Mouse (Mus musculus) kidney, postnatal 36 days (tissue): ENCODE data around the gene Sacs.

Source experiments
- DNase-seq, 2 experiments: peaks; one replicate each; pipeline ENCODE4 v3.0.0; 2021 to 2022; ENCODE audit warnings: mixed read lengths in 2 of 2

Sacs gene

GRCm38 (mm10) chr14:61161367-61162334 is 23.4 kb downstream of the Sacs start:
- peak in 1 of 2 experiments; percentile 3 for DNase-seq

GRCm38 (mm10) chr14:61164461-61164860 is 26.2 kb downstream of the Sacs start:
- no peak for DNase-seq

DNA sequence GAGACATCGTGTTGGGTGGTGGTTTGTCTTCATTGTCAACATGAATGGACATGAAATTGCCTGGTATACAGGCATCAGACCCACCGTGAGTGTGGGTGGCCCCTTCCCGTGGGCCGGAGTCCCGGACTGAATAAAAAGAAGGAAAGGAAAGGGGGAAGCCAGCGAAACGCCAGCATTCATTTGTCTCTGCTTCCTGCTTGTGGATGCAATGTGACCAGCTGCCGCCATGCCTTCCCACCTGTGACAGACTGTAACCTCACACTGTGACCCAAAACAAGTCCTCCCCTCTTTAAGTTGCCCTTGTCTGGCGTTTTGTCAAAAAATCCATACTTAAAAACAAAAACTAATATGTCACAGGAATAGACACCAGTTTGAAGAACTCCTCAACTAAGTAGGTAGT is 27.7 kb downstream of the Sacs start:
- no peak for DNase-seq

- DNase-seq = no peak
Measured at GRCm38 (mm10) chr14:61171261-61171970, 33.2 kb downstream of the Sacs start.

GRCm38 (mm10) chr14:61172548-61173158 is 34.4 kb downstream of the Sacs start:
- peak; percentile 98 to 99 for DNase-seq

- peak; percentile 52 to 63 for DNase-seq
Measured at GRCm38 (mm10) chr14:61173229-61173628, 35.0 kb downstream of the Sacs start.

DNA sequence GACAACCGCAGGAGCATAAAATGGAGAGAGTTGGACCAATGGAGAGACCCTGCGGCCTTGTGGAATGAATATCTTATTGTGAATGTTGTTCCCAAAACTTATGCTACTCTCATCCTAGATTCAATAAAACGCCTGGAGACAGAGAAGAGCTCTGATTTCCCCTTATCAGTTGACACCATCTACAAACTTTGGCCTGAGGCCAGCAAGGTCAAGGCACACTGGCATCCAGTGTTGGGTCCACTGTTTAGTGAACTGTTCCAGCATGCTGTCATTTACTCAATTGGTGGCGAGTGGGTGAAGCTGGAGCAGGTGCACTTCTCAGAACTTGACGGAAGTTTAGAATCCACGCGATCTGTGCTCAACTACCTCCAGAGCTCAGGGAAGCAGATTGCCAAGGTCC is 53.6 kb downstream of the Sacs start:
- no peak for DNase-seq

GRCm38 (mm10) chr14:61192326-61192725 is 54.1 kb downstream of the Sacs start:
- no peak for DNase-seq

DNA sequence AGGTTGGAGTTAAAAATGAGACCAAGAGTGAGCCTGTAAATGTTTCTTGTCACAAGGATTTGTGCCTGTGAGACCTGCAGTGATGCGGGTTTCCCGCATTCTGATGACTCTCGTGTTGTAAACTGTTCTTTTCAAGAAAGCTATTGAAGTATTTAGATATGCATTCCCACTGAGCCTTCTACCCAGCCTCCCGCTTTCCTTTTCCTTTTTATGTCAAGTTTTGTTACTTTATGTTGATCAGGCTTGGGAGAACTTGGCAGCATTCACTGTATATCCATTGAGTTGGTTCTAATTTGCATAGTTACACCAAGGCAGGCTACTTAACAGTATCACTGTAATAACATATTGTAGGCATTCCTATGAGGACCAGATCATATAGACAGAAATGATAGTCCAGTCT is 56.2 kb downstream of the Sacs start:
- no peak for DNase-seq

- DNase-seq = no peak
Measured at GRCm38 (mm10) chr14:61210111-61210510, 71.9 kb downstream of the Sacs start.

DNA sequence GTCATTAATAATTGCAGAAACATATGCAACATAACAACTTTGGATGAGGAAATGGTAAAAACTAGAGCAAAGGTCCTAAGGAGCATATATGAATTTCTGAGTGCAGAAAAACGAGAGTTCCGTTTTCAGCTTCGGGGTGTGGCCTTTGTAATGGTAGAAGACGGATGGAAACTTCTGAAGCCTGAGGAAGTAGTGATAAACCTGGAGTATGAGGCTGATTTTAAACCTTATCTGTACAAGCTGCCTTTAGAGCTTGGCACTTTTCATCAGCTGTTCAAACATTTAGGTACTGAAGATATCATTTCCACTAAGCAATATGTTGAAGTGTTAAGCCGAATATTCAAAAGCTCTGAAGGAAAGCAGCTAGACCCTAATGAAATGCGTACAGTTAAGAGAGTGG is 73.5 kb downstream of the Sacs start:
- DNase-seq = no peak

- DNase-seq = no peak
Measured at GRCm38 (mm10) chr14:61221166-61221565, 82.9 kb downstream of the Sacs start.

GRCm38 (mm10) chr14:61222506-61222905 is 84.2 kb downstream of the Sacs start:
- no peak for DNase-seq

DNA sequence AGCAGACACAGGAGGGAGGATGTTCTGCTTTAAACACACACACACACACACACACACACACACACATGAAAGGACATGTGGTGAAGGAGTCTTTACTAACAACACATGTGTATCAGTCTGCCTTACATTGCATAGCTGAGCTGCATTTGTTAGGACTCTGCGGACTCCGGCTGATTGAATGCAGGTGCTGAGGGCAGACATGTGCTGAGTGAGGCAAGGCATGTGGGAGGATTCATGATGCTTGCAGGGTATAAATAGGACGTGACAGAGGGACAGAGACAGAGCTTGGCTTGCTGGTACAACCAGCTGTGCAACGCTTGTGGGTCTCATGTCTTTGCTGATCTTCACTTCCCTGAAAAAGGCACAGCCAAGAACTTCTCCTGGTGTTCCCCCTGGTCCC is 85.5 kb downstream of the Sacs start:
- no peak for DNase-seq

- DNase-seq = no peak
Measured at GRCm38 (mm10) chr14:61224387-61225077, 86.3 kb downstream of the Sacs start.

DNA sequence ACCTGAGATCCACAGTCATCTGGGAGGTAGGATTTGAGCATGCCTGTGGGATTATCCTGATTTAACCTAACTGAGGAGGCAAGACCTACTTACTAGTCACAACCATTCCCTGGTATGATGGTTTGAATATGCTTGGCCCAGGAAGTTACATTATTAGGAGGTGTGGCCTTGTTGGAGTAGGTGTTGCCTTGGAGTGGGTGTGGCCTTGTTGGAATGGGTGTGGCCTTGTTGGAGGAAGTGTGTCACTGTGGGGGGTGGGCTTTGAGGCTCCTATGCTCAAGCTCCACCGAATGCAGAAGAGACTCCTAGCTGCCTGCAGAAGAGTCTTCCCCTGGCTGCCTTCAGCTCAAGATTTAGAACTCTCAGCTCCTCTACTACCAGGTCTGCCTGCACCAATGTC is 87.9 kb downstream of the Sacs start:
- no peak for DNase-seq

GRCm38 (mm10) chr14:61229763-61230162 is 91.5 kb downstream of the Sacs start:
- DNase-seq = no peak

DNA sequence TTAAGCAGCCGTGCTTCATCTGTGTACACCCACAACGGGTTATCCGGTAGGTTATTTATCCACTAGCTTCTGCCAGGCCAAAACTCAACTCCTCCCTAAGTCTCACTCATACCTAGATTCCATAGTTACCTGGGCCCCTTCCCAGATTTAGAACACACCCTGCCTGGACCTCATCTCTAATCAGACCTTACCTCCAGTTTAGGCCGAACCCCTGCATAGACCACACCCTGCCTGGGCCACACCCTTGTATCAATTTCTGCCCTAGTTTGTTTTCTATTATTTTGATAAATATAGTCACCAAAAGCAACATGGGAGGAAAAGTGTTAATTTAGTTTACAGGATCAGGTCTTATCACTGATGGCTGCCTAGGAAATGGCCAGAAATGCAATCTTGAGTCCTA is 91.9 kb downstream of the Sacs start:
- no peak for DNase-seq

- DNase-seq = no peak
Measured at GRCm38 (mm10) chr14:61232016-61232568, 93.8 kb downstream of the Sacs start.

DNA sequence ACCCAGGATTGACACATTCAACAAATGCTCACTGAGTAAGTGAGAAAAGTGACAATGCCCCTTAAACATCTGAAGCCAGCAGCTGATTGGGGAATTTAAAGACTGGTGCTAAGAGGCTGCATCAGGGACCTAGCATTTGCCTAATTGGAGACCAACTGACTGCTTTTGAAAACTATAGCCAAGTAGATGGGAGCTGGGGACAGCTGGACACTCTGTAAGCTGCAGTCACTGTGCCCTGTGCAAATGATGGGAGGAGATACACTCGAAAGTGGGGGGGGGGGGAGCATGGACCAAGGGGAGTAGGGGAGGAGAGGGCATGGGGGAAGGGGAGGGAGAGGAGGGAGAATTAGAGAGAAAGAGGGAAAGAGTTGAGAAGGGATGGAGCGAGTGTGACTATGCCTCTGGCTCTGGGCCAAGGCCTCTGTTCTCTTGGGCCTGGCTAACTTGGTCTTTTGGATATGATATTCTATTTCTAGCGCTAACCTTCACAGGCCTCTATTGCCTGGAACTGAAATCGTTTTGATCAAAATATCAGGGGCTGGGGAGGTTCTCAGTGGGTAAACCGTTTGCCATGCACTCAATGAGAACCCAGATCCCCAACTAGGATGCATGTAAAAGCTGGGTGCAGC is 97.7 kb downstream of the Sacs start:
- no peak for DNase-seq

DNA sequence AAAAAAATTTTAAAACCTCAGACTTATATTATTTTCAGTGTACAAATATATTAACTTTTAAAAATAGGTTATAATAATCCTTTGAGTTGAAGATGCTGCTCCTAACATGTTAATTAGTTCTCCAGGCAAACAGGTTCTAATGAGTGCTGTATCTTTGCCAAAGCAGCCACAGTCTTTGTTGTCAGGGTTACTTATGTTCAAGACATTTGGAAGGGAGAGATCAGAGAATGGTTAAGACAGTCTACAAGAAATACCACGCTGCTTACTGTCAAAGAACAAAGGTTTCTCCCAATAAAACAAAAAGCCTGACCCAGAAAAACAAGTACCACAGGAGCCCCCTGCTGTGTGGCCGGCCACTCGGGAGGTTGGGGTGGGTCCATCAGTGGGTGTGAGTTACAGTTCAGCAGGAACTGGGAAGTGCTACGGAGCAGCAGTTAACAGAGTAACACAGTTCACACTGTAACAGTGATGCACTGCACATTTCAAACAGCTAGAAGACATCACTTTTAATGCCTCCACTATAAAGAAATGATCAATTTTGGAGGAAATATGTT is 98.9 kb downstream of the Sacs start:
- no peak for DNase-seq

DNA sequence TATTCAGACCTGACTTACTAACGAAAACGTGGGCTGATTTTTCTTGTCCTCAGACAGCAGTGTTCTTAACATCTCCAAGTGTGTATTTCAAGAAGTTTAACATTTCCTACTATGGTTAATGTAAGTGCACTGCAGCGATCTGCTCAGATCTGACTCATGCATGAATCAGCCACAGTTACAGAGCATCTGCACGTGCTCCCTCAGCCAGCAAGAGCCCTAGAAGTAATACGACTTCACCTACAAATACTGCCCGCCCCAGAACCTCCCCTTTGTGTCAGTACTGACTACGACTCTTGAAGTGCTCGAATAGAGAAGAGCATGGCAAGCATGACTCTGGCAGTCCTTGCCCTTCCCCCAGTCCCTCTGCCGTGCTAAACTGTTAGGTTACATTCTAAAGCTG is 100.5 kb downstream of the Sacs start:
- no peak for DNase-seq
